Mouse (Mus musculus) cerebellum, postnatal 25 days (tissue): ENCODE results near the gene Clec12a.
"Not testable (repeated sequence)": the region's sequence is repeated elsewhere in the genome, so short reads cannot be mapped to it uniquely, and the experiment has no call there.

Experiments used
- DNase-seq, 2 experiments: peaks; one replicate each; pipeline ENCODE4 v3.0.0; 2021; ENCODE audit warnings: mixed read lengths in 2 of 2

Gene Clec12a

DNA sequence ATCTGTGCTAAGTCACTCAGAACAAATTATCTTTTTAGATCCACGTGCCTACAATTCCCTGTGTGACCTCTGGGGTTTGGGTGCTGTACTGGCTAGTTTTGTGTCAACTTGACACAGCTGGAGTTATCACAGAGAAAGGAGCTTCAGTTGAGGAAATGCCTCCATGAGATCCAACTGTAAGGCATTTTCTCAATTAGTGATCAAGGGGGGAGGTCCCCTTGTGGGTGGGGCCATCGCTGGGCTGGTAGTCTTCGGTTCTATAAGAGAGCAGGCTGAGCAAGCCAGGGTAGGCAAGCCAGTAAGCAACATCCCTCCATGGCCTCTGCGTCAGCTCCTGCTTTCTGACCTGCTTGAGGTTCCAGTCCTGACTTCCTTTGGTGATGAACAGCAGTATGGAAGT is at the start of gene Clec12a:
Gene Clec12a (plus strand): TSS at position 301 of the 400 bp plus-strand sequence.
- not testable (repeated sequence) for DNase-seq

GRCm38 (mm10) chr6:129304180-129304579 is 38.3 kb upstream of the Clec12a start:
- DNase-seq = no peak

GRCm38 (mm10) chr6:129312499-129312898 is 30.0 kb upstream of the Clec12a start:
- no peak for DNase-seq

GRCm38 (mm10) chr6:129314655-129315168 is 27.8 kb upstream of the Clec12a start:
- DNase-seq = no peak

- no peak for DNase-seq
Measured at GRCm38 (mm10) chr6:129315698-129316097, 26.8 kb upstream of the Clec12a start.

DNA sequence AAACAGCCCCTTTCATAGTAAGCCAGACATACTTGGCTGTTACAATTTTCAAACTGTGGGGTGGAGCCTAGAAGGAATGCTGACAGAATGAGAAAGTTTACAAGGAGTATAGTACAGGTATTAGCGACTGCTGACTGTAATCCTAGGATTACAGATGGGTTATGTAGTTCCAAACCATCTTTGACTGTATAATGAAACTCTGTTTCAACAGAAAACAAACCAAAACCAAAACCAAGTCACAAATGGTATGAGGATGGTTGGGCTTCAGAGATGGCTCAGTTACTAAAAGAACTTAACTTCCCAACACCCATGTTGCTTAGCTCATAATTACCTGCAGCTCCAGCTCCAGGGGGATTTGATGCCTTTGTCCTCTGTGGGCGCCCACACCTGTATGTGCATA is 26.0 kb upstream of the Clec12a start:
- DNase-seq = no peak

DNA sequence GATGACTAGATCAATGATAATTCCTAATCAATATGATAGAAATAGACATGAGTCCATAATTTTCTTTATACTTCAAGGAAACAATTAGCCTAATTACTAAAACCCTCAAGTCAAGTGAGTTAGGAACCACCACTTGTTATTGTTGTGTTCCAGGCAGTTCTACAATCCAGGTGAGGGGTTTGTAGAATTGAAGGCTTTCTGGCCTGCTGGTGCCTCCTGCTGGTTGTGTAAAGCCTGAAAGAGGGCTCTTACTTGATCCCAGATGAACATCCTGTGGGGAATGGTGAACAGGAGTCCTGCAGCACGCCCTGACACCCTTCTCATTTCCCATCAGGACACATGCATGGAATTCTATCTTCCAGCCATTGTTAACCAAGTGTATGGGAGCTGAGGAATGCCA is 24.1 kb upstream of the Clec12a start:
- DNase-seq = no peak

DNA sequence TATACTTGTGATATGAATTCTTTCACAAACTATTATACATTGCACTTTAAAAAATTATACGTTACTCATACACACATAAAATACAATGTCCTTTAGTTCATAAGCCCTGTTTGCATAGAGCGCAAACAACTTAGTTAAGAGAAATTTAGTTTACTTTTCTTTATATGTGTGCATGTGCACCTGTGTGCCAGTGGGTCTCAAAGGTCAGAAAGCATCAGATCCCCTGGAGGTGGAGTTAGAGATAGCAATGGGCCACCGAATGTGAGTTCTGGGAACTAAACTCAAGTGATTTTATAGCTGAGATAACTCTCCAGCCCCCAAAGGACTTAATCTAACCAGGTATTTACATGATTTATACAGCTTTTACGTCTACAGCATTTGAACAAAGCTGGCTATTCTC is 23.2 kb upstream of the Clec12a start:
- no peak for DNase-seq

DNA sequence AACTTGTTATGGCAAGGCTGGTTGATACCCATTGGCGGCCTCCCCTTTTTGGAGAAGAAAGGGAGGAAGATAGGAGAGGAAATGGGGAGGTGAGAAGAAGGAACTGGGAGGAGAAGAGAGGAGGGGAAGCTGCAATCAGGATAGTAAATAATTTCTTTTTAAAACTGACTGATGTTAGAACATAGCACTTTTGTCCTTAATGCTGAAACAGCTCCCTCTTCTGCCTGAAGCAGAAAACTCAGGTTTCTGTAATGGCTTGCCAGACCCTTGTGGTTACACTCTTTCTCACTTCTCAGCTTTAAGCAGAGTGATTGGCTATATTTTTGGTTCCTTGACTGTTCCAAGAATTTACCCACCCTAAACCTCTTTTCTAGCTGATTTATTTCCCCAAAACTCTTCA is 16.5 kb upstream of the Clec12a start:
- no peak for DNase-seq

- DNase-seq = no peak
Measured at GRCm38 (mm10) chr6:129326568-129327150, 15.8 kb upstream of the Clec12a start.

- no peak for DNase-seq
Measured at GRCm38 (mm10) chr6:129331610-129332009, 10.9 kb upstream of the Clec12a start, which contains the start of gene 4922502D21Rik. TSS of gene 4922502D21Rik (minus strand) at chr6:129331796.

DNA sequence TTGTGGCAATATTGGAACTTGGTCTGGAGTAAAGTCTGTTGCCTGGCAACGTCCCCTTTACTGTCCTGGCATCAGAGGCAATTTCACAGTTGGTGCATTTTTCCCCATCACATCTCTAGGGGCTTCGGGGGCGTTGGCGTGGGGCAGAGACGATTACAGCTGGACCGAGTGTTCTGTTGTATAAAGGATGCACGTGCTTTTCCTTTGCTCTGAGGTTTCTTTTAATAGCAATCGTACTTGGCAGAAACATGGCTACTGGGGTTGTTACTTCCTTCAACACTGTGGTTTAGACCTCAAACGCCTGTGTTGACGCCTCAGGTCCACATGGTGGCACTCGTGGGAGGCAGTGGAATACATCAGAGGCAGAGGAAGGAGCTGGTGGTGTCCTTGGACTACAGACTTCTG is 8.8 kb upstream of the Clec12a start:
- DNase-seq = peak; percentile 8 to 42

DNA sequence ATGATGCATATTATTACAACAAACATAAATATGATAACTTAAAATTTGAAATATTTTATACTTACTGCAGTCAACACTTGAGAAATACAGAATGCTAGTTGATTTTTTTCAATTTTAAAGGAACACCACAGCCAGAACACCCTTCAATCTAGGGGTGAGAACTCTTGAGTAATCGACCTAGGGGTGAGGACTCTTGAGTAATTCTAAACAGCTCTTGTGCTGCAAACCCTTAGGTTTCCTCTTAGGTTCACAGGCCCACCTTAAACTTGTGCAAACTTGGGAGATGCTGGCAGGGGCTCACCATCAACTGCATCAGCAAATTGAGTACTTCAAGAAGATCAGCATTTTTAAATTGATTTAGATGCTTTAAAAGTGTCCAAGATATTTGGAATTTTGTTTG is 4.7 kb upstream of the Clec12a start:
- DNase-seq = no peak

GRCm38 (mm10) chr6:129344408-129344807 is 1.9 kb downstream of the Clec12a start:
- no peak for DNase-seq

GRCm38 (mm10) chr6:129349524-129350352 is 7.2 kb downstream of the Clec12a start:
- DNase-seq = no peak

GRCm38 (mm10) chr6:129351091-129351490 is 8.6 kb downstream of the Clec12a start:
- no peak for DNase-seq

GRCm38 (mm10) chr6:129355774-129356173 is 13.3 kb downstream of the Clec12a start:
- DNase-seq = no peak

DNA sequence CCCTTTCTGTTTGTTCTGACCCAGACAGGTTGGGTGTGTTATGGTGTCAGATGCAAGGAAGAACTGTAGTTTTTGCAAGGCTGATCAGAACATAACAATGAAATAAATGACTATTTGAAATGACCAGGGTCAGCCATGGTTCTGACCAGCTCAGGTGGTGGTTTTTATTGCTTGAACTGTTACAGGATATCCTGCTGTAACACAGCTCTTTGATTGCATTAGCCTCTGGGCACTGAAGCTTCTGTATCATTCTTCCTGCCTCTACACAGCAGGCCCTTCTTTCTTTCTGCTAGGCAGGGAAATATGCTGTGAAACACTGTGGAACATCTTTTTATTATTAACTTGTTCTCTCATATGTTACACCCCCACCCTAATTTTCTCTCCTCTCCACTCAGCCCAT is 13.9 kb downstream of the Clec12a start:
- no peak for DNase-seq

DNA sequence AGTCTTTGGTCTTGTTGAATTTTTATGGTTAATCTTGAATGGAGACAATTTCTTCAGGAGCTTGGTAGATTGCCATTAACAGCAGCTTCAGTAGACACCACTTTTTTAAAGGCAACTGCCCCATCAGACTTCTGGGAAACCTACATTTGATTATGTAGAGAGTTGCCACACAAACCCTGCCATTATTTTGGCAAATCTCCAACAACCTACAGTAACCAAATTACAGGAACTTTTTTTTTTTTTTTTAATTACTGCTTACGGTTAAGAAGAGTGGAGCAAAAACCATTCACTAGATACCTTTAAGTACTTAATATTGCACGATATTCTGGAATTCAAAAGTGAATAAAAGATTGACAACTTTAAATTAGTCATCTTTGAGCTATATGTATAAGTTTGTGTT is 17.0 kb downstream of the Clec12a start:
- no peak for DNase-seq

GRCm38 (mm10) chr6:129363942-129364341 is 21.5 kb downstream of the Clec12a start:
- DNase-seq = no peak

GRCm38 (mm10) chr6:129365959-129366359 is 23.5 kb downstream of the Clec12a start:
- DNase-seq = peak; percentile 6 to 49

- DNase-seq = no peak
Measured at GRCm38 (mm10) chr6:129369374-129370132, 27.1 kb downstream of the Clec12a start.

- no peak for DNase-seq
Measured at GRCm38 (mm10) chr6:129374937-129375471, 32.5 kb downstream of the Clec12a start.
